Mouse (Mus musculus) neural tube, embryonic 11.5 days (tissue): ENCODE results near the gene Apaf1. TPM values are rescaled to one million over a fixed set of nuclear protein-coding genes. Genes with fewer than 3 reads are reported as not detected.

Source experiments
- ATAC-seq: fragments of 200-750 bp; cut with Nextera tagmentation; 2 replicates; pipeline ENCODE4 v1.8.0; 2017; ENCODE audit warnings: moderate number of reproducible peaks, mild to moderate bottlenecking, moderate TSS enrichment, moderate library complexity; ENCODE audit not compliant: insufficient read depth, low FRiP score, low TSS enrichment
- DNase-seq: peaks from one replicate; pipeline ENCODE4 v3.0.0-alpha.2; 2015; ENCODE audit warnings: low spot score
- H3K27ac ChIP-seq: fragments of 300-500 bp; sonication (generic); 2 replicates; pipeline ENCODE4 v1.5.1; 2014; ENCODE audit warnings: low read depth, mild to moderate bottlenecking, low read length
- H3K27me3 ChIP-seq: fragments of 300-500 bp; sonication (generic); 2 replicates; pipeline ENCODE4 v1.6.1; 2014; ENCODE audit warnings: mild to moderate bottlenecking, low read length, mixed read lengths; ENCODE audit not compliant: control insufficient read depth, insufficient read depth
- H3K36me3 ChIP-seq: fragments of 300-500 bp; sonication (generic); 2 replicates; pipeline ENCODE4 v1.6.1; 2014; ENCODE audit warnings: mild to moderate bottlenecking, low read length, moderate library complexity, mixed read lengths; ENCODE audit not compliant: control insufficient read depth, insufficient read depth
- H3K4me1 ChIP-seq: fragments of 300-500 bp; sonication (generic); 2 replicates; pipeline ENCODE4 v1.6.1; 2014; ENCODE audit warnings: low read length, mixed read lengths; ENCODE audit not compliant: control insufficient read depth, insufficient read depth
- H3K4me2 ChIP-seq: fragments of 300-500 bp; sonication (generic); 2 replicates; pipeline ENCODE4 v1.6.1; 2014; ENCODE audit warnings: low read depth, mild to moderate bottlenecking, moderate library complexity
- H3K4me3 ChIP-seq: fragments of 300-500 bp; sonication (generic); 2 replicates; pipeline ENCODE4 v1.5.1; 2014; ENCODE audit warnings: low read depth, low read length
- H3K9ac ChIP-seq: fragments of 300-500 bp; sonication (generic); 2 replicates; pipeline ENCODE4 v1.6.1; 2014; ENCODE audit warnings: mild to moderate bottlenecking, low read length
- H3K9me3 ChIP-seq: fragments of 300-500 bp; sonication (generic); 2 replicates; pipeline ENCODE4 v1.6.1; 2016; ENCODE audit warnings: low read length; ENCODE audit not compliant: control insufficient read depth
- WGBS: fragments of 180-500 bp; shearing (Covaris S2); extraction: QIAGEN DNeasy Blood & Tissue Kit; methylation state at CpG from one replicate; pipeline ENCODE4 v1.1.7; 2014; 5-methylcytosine and 5-hydroxymethylcytosine counted together
- polyA plus RNA-seq: library from polyadenylated mRNA; unstranded; fragments of >200 nt; fragmentation: Nextera tagmentation; extraction: Ambion mirVana; gene quantifications from 2 replicates; pipeline ENCODE4 v1.2.1, GENCODE M21; 2014

Gene Apaf1
- polyA plus RNA-seq, 1 experiment from 2014 or later: 27.4 TPM

DNA sequence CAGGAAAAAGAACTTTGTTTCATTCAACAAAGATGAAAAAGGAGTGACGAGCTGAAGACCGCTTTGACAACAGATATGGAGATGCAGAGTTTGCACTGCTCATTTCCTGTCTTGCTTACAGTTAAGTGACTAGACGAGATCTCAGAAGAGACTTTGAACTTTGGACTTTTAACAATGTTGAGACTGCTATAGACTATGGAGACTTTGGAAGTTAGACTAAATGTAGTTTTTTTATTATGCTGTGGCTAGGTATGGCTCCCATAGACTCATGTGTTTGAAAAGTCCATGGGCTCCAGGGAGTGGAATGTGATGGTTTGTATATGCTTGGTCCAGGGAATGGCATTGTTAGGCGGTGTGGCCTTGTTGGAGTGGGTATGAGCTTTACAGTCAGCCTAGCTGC, 100.8 kb downstream of the Apaf1 start:
- H3K27ac ChIP-seq: no peak overlapping the region
- ATAC-seq (no peak), DNase-seq (no peak)
- no peaks in the 10 kb centered on the region for H3K27me3 ChIP-seq
- H3K36me3 ChIP-seq: no peaks in the 10 kb centered on the region
- no peak overlapping the region for H3K4me3 ChIP-seq
- H3K4me1 ChIP-seq: no peaks in the 10 kb centered on the region
- H3K4me2 ChIP-seq: no peak overlapping the region
- H3K9me3 ChIP-seq: no peaks in the 10 kb centered on the region
- 89% methylated on average over 4 of the region's 4 CpGs for WGBS
- H3K9ac ChIP-seq: no peak overlapping the region

DNA sequence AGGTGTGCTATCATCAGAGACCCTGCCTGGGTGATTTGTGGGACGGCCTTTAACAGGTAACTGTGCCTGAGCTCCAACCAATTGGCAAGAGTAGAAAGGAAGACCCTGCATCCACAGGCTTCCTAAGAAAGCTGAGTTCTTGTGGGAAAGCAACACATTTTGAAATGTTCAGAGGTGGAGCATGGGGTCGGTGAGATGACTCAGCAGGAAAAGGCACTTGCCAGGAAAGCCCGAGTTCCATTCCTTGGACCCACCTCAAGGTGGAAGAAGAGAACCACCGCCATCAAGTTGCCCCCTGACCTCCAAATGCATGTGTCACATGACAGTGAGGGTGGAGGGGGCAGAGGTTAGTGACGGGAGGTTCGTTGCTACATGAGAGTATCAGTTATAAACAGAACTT, 108.1 kb downstream of the Apaf1 start:
- WGBS: 87% methylated on average over 6 of the region's 6 CpGs
- H3K27me3 ChIP-seq: peaks cover 5% of the 10 kb centered on the region
- DNase-seq (no peak), ATAC-seq (no peak)
- H3K4me2 ChIP-seq: no peak overlapping the region
- H3K4me1 ChIP-seq: no peaks in the 10 kb centered on the region
- H3K27ac ChIP-seq: no peak overlapping the region
- no peak overlapping the region for H3K9ac ChIP-seq
- no peaks in the 10 kb centered on the region for H3K9me3 ChIP-seq
- no peaks in the 10 kb centered on the region for H3K36me3 ChIP-seq
- H3K4me3 ChIP-seq: no peak overlapping the region

DNA sequence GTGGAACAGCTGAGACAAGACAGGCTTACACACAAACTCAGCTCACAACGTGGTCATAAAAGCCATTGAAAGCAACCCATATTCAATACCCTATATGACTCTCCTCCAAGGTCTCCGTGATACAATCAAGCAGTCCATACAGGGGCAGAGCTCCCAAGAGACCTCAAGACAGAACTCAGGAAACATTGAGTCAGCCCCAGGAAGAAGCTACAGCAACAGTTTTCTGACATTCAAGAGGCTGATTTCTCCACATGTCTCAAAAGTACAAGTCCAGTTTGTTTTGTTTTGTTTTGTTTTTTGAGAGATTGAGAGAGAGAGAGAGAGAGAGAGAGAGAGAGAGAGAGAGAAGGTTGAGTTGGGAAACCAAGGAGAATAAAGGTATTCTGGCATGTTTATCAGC, 108.5 kb downstream of the Apaf1 start:
- Histone ChIP-seq H3K4me2 (no peak overlapping the region), H3K27me3 (peaks cover 9% of the 10 kb centered on the region), H3K9me3 (no peaks in the 10 kb centered on the region), H3K36me3 (no peaks in the 10 kb centered on the region), H3K4me3 (no peak overlapping the region), H3K4me1 (no peaks in the 10 kb centered on the region), H3K27ac (no peak overlapping the region), H3K9ac (no peak overlapping the region)
- ATAC-seq (no peak), DNase-seq (no peak)
- 72% methylated on average over 2 of the region's 2 CpGs for WGBS

DNA sequence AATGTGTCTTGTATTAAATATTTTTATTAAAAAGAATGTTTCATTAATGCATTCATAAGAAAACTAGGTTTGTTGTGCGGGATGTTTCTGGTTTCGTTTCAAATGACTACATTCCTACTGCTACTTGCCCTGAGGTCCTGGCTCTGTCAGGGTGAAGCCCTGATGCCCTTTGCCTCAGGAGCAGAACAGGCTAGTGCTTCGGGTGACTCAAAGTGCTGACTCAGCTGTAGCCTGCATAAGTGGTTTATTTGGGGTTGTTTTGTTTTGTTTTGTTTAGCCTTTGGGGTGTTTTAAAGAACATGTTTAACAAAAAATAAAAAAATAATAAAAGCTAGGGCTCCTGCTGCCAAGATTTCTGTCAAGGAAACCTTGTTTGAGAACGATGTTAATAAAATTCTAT, 112.0 kb downstream of the Apaf1 start:
- DNase-seq (no peak), ATAC-seq (no peak)
- Histone ChIP-seq H3K9me3 (no peaks in the 10 kb centered on the region), H3K9ac (no peak overlapping the region), H3K27ac (no peak overlapping the region), H3K4me3 (no peak overlapping the region), H3K4me2 (no peak overlapping the region), H3K4me1 (no peaks in the 10 kb centered on the region; the same call in 1 of the 2 replicates), H3K36me3 (no peaks in the 10 kb centered on the region), H3K27me3 (peaks cover 33% of the 10 kb centered on the region)
- 41% methylated on average over 4 of the region's 4 CpGs for WGBS

DNA sequence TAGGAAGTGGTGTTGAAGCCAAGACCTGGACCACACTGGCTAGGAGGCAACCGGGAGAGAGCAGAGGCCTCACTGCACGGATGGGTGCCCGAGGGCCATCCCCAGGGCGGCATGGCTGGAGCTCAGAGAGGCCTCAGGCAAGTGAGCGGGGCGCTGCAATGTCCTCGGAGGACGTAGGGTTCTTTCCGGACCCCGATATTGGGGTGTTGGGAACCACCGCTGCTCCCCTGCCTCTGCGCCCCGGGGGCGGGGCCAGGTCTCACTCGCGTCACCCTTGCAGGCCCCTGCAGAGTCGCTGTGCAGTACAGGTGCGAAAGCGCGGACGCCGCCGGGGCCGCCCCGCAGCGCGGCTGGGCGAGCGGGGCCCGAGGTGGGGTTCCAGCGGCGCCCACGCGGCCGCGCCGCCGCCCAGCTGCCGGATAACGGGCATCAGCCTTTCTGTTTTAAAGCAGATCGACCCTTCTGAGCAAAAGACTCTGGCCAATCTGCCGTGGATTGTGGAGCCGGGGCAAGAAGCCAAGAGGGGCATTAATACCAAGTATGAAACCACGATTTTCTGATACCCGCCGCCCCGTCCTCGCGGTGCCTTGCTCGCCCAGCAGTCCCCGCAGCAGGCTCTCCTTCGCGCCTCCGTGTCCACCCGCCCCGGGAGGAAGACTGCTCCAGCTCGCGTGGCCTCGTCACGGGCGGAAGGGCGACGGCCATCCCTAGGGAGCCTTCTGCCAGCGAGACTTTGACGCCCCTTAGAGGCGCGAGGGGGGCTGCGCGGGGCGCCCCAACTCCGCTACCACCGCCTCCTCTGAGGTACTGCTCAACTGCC, 113.0 kb downstream of the Apaf1 start:
- Histone ChIP-seq H3K4me1 (no peaks in the 10 kb centered on the region; the same call in 1 of the 2 replicates), H3K27me3 (peaks cover 33% of the 10 kb centered on the region), H3K4me2 (peak overlapping the region; percentile 94), H3K4me3 (peak overlapping the region; percentile 43), H3K9me3 (no peaks in the 10 kb centered on the region), H3K27ac (no peak overlapping the region), H3K36me3 (no peaks in the 10 kb centered on the region), H3K9ac (peak overlapping the region; percentile 49)
- 3% methylated on average over 70 of the region's 72 CpGs for WGBS
- DNase-seq (peak; percentile 45), ATAC-seq (peak; percentile 38; the same call in 1 of the 2 replicates)

DNA sequence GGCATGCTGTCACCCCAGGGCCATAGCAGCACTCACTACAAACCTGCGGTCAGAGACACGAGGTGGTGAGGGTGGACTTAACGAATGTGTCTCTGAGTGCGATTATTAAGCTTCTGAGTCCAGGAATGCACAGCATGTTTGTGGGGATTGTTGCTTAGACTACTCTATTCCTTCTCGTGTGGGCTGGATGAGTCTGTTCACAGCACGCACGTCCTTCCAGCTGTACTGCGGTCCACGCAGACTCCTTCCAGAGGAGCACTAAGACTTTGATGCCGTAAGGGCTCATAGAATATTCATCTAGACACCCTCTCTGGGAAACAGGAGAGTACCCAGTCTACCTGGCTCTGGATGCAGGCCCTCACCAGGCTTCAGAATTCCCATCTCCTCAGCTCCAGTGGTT, 114.3 kb downstream of the Apaf1 start:
- H3K36me3 ChIP-seq: no peaks in the 10 kb centered on the region
- H3K27me3 ChIP-seq: peaks cover 33% of the 10 kb centered on the region
- ATAC-seq: no peak
- no peak overlapping the region for H3K4me3 ChIP-seq
- no peak overlapping the region for H3K9ac ChIP-seq
- H3K4me1 ChIP-seq: no peaks in the 10 kb centered on the region; the same call in 1 of the 2 replicates
- H3K27ac ChIP-seq: no peak overlapping the region
- no peaks in the 10 kb centered on the region for H3K9me3 ChIP-seq
- H3K4me2 ChIP-seq: no peak overlapping the region
- no peak for DNase-seq
- WGBS: 92% methylated on average over 10 of the region's 10 CpGs

DNA sequence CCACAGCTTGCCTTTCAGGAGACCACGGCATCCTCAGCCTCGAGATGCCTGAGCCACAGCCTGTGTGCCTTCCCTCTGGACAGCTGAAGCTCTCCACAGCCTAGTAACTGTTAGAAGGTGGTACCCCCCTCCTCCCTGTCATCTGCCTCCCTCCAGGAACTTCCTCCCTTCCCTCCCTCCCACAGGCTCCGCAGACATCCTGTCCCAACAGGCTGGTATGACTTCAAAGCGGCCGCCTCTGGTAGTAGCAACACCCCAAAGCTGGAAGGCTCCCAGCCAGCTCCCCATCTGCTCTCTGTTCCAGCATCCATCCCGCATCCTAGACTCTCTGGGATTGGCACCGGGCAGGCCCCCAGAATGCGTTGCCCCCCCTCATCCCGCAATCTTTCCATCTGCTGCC, 115.7 kb downstream of the Apaf1 start:
- DNase-seq (no peak), ATAC-seq (no peak)
- Histone ChIP-seq H3K4me3 (no peak overlapping the region), H3K27ac (no peak overlapping the region), H3K9me3 (no peaks in the 10 kb centered on the region), H3K36me3 (no peaks in the 10 kb centered on the region), H3K27me3 (peaks cover 33% of the 10 kb centered on the region), H3K4me1 (no peaks in the 10 kb centered on the region; the same call in 1 of the 2 replicates), H3K4me2 (0 out of 2 replicates have a peak overlapping the region, but pooled peaks have one; percentile 12), H3K9ac (no peak overlapping the region)
- WGBS: 10% methylated on average over 9 of the region's 9 CpGs

DNA sequence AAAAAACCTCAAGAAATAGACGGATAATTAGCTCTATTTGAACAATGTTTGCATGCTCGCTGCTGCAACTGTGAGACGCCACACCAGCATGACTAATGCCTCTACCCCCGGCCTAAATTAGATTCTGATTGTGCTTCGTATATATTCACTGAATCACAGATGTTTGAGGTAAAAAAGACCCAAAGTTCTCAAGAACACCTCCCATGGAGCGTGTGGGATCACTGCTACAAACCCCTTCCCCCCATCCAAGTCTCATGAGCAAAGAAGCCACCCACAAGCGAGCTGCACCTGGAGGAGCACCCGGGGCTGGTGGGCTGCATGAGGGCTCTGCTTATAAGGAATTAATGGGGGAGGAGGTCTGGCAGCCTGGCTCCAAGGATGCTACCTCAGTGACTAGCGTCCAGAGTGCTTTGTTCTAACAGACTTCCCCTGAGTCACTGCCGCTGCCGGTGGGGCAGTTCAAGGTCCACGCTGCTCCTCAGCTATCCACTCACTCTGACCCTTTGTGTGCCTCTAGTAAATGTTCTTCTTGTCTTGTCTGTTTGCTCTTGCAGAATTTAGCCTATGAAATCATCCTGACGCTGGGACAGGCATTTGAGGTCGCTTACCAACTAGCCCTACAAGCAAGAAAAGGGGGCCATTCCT, 116.8 kb downstream of the Apaf1 start:
- Histone ChIP-seq H3K27me3 (peaks cover 33% of the 10 kb centered on the region), H3K36me3 (no peaks in the 10 kb centered on the region), H3K27ac (no peak overlapping the region), H3K4me3 (no peak overlapping the region), H3K4me1 (no peaks in the 10 kb centered on the region; the same call in 1 of the 2 replicates), H3K9me3 (no peaks in the 10 kb centered on the region), H3K9ac (no peak overlapping the region), H3K4me2 (no peak overlapping the region)
- WGBS: 61% methylated on average over 14 of the region's 14 CpGs
- no peak for ATAC-seq
- DNase-seq: no peak

DNA sequence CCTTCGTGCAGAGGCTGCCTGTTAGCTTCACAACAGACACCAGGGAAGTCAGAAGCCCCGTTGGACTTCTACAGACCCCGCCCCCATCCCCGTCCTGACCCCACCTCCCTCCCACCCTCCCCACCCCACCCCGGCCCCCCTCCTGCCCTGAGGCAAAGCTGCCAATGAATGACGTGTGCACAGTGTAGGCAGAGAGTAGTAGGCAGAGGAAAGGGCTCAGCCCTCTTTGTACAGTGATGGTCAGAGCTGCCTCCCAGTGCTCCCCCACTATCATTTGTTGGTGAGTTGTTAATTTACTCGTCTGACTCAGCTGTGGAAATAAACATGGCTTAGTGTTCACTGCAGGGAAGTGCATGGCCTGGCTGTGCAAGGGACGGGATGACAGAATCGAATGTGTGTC, 118.1 kb downstream of the Apaf1 start:
- H3K4me1 ChIP-seq: no peaks in the 10 kb centered on the region; the same call in 1 of the 2 replicates
- H3K9me3 ChIP-seq: no peaks in the 10 kb centered on the region
- H3K36me3 ChIP-seq: no peaks in the 10 kb centered on the region
- ATAC-seq (no peak), DNase-seq (no peak)
- peaks cover 28% of the 10 kb centered on the region for H3K27me3 ChIP-seq
- H3K4me3 ChIP-seq: no peak overlapping the region
- no peak overlapping the region for H3K9ac ChIP-seq
- H3K27ac ChIP-seq: no peak overlapping the region
- H3K4me2 ChIP-seq: no peak overlapping the region
- WGBS: 31% methylated on average over 9 of the region's 9 CpGs
